Mouse (Mus musculus): ENCODE measurements around the gene Rims4.

GRCm38 (mm10) chr2:163904323-163904722 is 14.2 kb downstream of the Rims4 start:
- no peak for TF ChIP-seq POLR2A (IDR thresholded peaks at IDR 0.05; ENCODE audit: low read depth, low read length)
- no peak for TF ChIP-seq CTCF (conservative IDR thresholded peaks at IDR 0.05; ENCODE audit: insufficient read depth, insufficient read length, low read depth, low read length)
